Mouse (Mus musculus): ENCODE results near the gene Ccdc191. TPM values are rescaled to one million over a fixed set of nuclear protein-coding genes. Genes with fewer than 3 reads are reported as not detected.

Gene Ccdc191
- polyA plus RNA-seq, 1 experiment from 2014 or later = 12.3 TPM

GRCm38 (mm10) chr16:43900138-43900537 is 10.5 kb downstream of the Ccdc191 start:
- no peaks in the 10 kb centered on the region for H3K27me3 ChIP-seq (ENCODE audit: insufficient read depth, poor library complexity, severe bottlenecking)
- H3K36me3 ChIP-seq = no peaks in the 10 kb centered on the region
- H3K27ac ChIP-seq = no peak overlapping the region
- no peak for DNase-seq (ENCODE audit: low spot score)
- H3K4me3 ChIP-seq = no peak overlapping the region
- H3K9me3 ChIP-seq = no peaks in the 10 kb centered on the region
- H3K4me1 ChIP-seq = no peaks in the 10 kb centered on the region
- 50% methylated on average over 4 of the region's 4 CpGs for WGBS

DNA sequence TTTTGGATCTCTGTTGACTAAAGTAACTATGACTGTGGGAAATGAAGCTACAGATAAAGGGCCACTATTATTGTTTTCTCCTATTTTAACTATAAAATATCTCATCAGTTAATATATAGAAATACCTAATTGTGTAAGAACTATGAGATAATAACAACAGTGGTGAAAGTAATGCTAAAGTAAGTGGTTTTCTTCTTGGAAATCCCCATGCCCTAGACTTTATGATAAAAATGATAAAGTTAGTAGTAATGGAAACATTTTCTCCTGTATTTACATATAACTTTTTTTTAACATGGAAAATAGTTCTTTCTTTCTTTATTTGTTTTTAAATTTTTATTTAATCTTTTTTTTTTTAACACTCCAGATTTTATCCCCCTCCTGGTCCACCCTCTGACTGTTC is 11.0 kb downstream of the Ccdc191 start:
- Histone ChIP-seq H3K27ac (no peak overlapping the region), H3K9me3 (no peaks in the 10 kb centered on the region), H3K4me1 (no peaks in the 10 kb centered on the region), H3K4me3 (no peak overlapping the region), H3K36me3 (no peaks in the 10 kb centered on the region), H3K27me3 (ENCODE audit: insufficient read depth, poor library complexity, severe bottlenecking) (no peaks in the 10 kb centered on the region)
- no peak for DNase-seq (ENCODE audit: low spot score)

DNA sequence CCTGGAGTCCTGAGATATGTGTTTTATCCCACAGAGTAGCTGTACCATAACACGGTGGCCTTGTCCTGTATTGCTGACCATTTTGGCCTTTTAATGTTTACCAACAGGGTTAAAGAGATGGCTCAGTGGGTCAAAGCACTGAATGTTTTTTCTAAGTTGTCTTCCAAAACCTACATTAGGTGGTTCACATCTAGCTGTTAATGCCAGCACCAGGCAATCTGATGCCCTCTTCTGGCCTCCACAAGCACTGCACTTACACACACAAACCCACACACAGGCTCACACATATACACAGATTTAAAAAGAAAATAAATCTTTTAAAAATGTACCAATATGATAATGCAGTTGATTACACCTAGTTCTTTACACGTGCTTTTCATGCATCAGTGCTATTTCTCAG is 19.3 kb downstream of the Ccdc191 start:
- H3K27me3 ChIP-seq (ENCODE audit: insufficient read depth, poor library complexity, severe bottlenecking) = no peaks in the 10 kb centered on the region
- no peak overlapping the region for H3K27ac ChIP-seq
- WGBS = 80% methylated on average over 2 of the region's 2 CpGs
- no peaks in the 10 kb centered on the region for H3K4me1 ChIP-seq
- no peak for DNase-seq (ENCODE audit: low spot score)
- no peaks in the 10 kb centered on the region for H3K9me3 ChIP-seq
- H3K4me3 ChIP-seq = no peak overlapping the region
- peaks cover 16% of the 10 kb centered on the region; the same call in 1 of the 2 replicates for H3K36me3 ChIP-seq

DNA sequence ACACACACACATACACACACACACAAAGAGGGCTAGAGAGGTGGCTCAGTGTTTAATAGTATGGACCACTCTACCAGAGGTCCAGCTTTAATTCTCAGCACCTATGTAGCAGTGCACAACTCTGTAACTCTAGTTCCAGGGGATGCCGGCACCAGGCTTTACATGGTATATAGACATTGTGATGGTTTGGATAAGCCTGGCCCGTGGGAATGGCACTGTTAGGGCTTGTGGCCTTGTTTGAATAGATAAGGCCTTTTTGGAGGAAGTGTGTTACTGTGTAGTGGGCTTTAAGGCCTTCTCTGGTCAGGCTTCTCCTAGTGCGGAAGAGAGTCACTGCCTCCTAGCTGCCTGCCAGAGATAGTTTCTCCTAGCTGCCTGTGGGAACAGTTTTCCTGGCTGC is 29.3 kb downstream of the Ccdc191 start:
- Histone ChIP-seq H3K4me3 (no peak overlapping the region), H3K9me3 (no peaks in the 10 kb centered on the region), H3K27ac (no peak overlapping the region), H3K4me1 (no peaks in the 10 kb centered on the region), H3K36me3 (no peaks in the 10 kb centered on the region), H3K27me3 (ENCODE audit: insufficient read depth, poor library complexity, severe bottlenecking) (no peaks in the 10 kb centered on the region)
- WGBS = 74% methylated on average over 3 of the region's 3 CpGs
- DNase-seq (ENCODE audit: low spot score) = no peak

DNA sequence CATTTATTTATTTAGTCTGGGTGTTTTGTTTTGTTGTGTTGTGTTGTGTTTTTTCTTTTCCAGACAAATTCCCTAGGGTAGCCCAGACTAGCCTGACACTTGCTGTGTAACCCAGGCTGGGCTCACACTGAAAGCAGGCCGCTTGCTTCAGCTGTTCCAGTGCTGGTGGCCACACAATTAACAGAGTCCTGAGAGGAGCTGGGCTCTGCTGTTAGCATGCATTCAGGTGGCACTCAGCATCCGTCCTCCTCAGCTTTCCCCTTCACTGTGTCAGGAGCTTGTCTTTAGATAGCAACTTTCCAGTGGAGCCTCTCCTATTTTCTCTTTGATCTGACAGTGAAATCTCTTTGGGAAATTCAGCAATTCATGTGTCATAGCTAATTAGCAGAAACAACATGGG is 32.4 kb downstream of the Ccdc191 start:
- H3K27me3 ChIP-seq (ENCODE audit: insufficient read depth, poor library complexity, severe bottlenecking) = no peaks in the 10 kb centered on the region
- no peak overlapping the region for H3K4me3 ChIP-seq
- no peak overlapping the region for H3K27ac ChIP-seq
- no peaks in the 10 kb centered on the region for H3K9me3 ChIP-seq
- DNase-seq (ENCODE audit: low spot score) = no peak
- peaks cover 4% of the 10 kb centered on the region; the same call in 1 of the 2 replicates for H3K4me1 ChIP-seq
- no peaks in the 10 kb centered on the region for H3K36me3 ChIP-seq
- WGBS = 44% methylated on average over 2 of the region's 2 CpGs

GRCm38 (mm10) chr16:43922630-43923029 is 33.0 kb downstream of the Ccdc191 start:
- 50% methylated on average over 3 of the region's 3 CpGs for WGBS
- Histone ChIP-seq H3K27ac (no peak overlapping the region), H3K27me3 (ENCODE audit: insufficient read depth, poor library complexity, severe bottlenecking) (no peaks in the 10 kb centered on the region), H3K9me3 (no peaks in the 10 kb centered on the region), H3K36me3 (no peaks in the 10 kb centered on the region), H3K4me3 (no peak overlapping the region), H3K4me1 (peaks cover 4% of the 10 kb centered on the region; the same call in 1 of the 2 replicates)
- no peak for DNase-seq (ENCODE audit: low spot score)

DNA sequence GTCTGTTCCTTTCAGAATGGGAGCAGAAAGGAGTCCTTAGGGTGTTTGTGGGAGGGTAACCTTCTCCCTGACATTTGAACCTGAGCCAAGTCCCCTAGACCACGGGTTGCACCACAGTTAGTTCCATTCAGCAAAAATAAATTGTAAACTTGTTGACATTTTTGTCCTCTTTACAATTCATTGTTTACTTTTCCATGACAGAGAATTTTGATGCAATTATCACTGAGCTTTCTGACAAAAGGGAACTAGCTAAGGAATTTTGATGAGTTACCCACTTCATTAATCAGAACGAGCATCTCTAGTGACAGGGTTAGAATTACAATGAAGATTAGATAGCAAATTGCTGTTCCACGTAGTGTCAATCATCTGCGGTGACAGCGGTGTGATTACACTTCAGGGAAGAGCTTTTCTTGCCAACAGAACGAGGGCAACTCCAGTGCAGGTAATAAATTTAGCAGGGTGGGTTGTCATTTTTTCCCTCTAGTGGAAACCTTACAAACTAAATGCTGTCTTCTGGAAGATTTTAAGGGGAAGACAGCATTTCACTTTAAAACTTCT is 35.5 kb downstream of the Ccdc191 start:
- Histone ChIP-seq H3K36me3 (no peaks in the 10 kb centered on the region), H3K4me3 (no peak overlapping the region), H3K27ac (no peak overlapping the region), H3K4me1 (peaks cover 4% of the 10 kb centered on the region; the same call in 1 of the 2 replicates), H3K9me3 (no peaks in the 10 kb centered on the region), H3K27me3 (ENCODE audit: insufficient read depth, poor library complexity, severe bottlenecking) (no peaks in the 10 kb centered on the region)
- DNase-seq (ENCODE audit: low spot score) = no peak
- 46% methylated on average over 6 of the region's 6 CpGs for WGBS

DNA sequence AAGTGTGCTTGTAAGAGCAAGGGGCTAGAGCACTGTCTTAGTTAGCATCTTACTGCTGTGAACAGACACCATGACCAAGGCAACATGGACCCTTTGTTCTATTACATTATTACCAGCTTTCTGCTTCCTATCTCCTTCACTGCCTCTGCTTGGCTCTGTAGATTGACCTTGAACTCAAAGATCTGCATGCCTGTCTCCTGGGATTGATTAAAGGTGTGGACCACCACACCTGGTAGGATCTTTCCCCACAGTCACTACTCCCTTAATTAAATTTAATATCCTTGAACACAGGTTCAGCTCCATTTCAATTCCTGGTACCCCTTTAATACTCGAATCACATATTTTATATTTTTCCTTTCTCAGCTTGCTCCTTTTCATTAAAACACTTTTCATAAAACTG is 36.2 kb downstream of the Ccdc191 start:
- Histone ChIP-seq H3K27ac (no peak overlapping the region), H3K9me3 (no peaks in the 10 kb centered on the region), H3K4me3 (no peak overlapping the region), H3K36me3 (no peaks in the 10 kb centered on the region), H3K27me3 (ENCODE audit: insufficient read depth, poor library complexity, severe bottlenecking) (no peaks in the 10 kb centered on the region), H3K4me1 (peaks cover 4% of the 10 kb centered on the region; the same call in 1 of the 2 replicates)
- whole genome bisulfite sequencing = 84% methylated on average over 1 of the region's 1 CpGs
- no peak for DNase-seq (ENCODE audit: low spot score)

- 72% methylated on average over 6 of the region's 6 CpGs for WGBS
- no peaks in the 10 kb centered on the region for H3K9me3 ChIP-seq
- H3K4me1 ChIP-seq = peaks cover 4% of the 10 kb centered on the region; the same call in 1 of the 2 replicates
- H3K4me3 ChIP-seq = no peak within 1 kb of the TSS
- no peaks in the 10 kb centered on the region for H3K27me3 ChIP-seq (ENCODE audit: insufficient read depth, poor library complexity, severe bottlenecking)
- H3K27ac ChIP-seq = no peak within 1 kb of the TSS
- no peaks in the 10 kb centered on the region for H3K36me3 ChIP-seq
- DNase-seq (ENCODE audit: low spot score) = no peak
Measured at GRCm38 (mm10) chr16:43926341-43926859, 36.8 kb downstream of the Ccdc191 start, which contains the start of gene Qtrt2. TSS of gene Qtrt2 (minus strand) at chr16:43926809.

- H3K27ac ChIP-seq = no peak overlapping the region
- H3K9me3 ChIP-seq = no peaks in the 10 kb centered on the region
- no peak for DNase-seq (ENCODE audit: low spot score)
- H3K4me1 ChIP-seq = no peaks in the 10 kb centered on the region
- H3K27me3 ChIP-seq (ENCODE audit: insufficient read depth, poor library complexity, severe bottlenecking) = no peaks in the 10 kb centered on the region
- H3K36me3 ChIP-seq = no peaks in the 10 kb centered on the region
- no peak overlapping the region for H3K4me3 ChIP-seq
Measured at GRCm38 (mm10) chr16:43930577-43930976, 41.0 kb downstream of the Ccdc191 start.

- Histone ChIP-seq H3K9me3 (no peaks in the 10 kb centered on the region), H3K36me3 (no peaks in the 10 kb centered on the region), H3K4me3 (no peak overlapping the region), H3K27me3 (ENCODE audit: insufficient read depth, poor library complexity, severe bottlenecking) (no peaks in the 10 kb centered on the region), H3K4me1 (no peaks in the 10 kb centered on the region), H3K27ac (no peak overlapping the region)
- no peak for DNase-seq (ENCODE audit: low spot score)
- WGBS = 85% methylated on average over 3 of the region's 3 CpGs
Measured at GRCm38 (mm10) chr16:43931502-43931901, 41.9 kb downstream of the Ccdc191 start.

DNA sequence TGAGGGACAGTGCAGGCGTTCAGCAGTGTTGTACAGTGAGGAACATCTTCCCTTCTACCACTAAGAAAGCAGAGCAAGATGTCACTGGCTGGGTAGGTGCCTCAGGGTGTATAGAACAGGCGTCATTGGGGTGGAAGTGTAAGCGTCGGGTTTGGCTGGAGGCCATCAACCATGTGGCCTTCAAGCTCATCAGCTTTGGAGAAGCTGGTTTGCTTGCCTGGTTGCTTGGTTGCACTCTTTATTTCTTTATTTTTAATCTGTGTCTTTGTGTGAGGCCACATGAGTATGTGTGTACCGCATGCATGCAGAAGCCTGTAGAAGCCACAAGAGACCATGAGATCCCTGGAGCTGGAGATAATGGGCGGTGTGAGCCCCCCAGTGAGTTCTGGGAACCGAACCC is 42.7 kb downstream of the Ccdc191 start:
- no peaks in the 10 kb centered on the region for H3K9me3 ChIP-seq
- DNase-seq (ENCODE audit: low spot score) = peak; percentile 64
- no peaks in the 10 kb centered on the region for H3K36me3 ChIP-seq
- WGBS = 88% methylated on average over 7 of the region's 7 CpGs
- no peak overlapping the region for H3K27ac ChIP-seq
- H3K4me3 ChIP-seq = no peak overlapping the region
- no peaks in the 10 kb centered on the region for H3K4me1 ChIP-seq
- no peaks in the 10 kb centered on the region for H3K27me3 ChIP-seq (ENCODE audit: insufficient read depth, poor library complexity, severe bottlenecking)

DNA sequence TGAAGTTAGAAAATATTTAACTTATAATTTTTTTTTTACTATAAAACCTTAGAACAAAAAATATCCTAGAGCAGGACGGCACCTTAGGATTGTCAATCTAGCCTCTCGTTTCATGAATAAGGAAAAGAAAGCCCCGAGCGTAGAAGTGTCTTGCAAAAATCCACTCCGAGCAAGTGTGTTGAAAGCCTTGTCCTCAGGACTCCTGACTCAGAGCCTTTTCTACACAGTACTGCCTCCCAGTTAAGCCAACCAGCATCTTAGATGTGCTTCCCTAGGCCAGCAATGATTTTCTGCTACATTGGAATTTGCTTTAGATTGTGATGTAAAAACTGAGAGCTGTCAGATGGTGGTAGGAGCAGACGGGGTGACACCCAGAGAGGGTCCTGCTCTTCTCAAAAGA is 43.4 kb downstream of the Ccdc191 start:
- Histone ChIP-seq H3K4me1 (no peaks in the 10 kb centered on the region), H3K9me3 (no peaks in the 10 kb centered on the region), H3K4me3 (no peak overlapping the region), H3K27ac (no peak overlapping the region), H3K36me3 (no peaks in the 10 kb centered on the region), H3K27me3 (ENCODE audit: insufficient read depth, poor library complexity, severe bottlenecking) (no peaks in the 10 kb centered on the region)
- 81% methylated on average over 6 of the region's 6 CpGs for WGBS
- DNase-seq (ENCODE audit: low spot score) = peak; percentile 62

GRCm38 (mm10) chr16:43934856-43935255 is 45.3 kb downstream of the Ccdc191 start:
- H3K4me3 ChIP-seq = no peak overlapping the region
- no peaks in the 10 kb centered on the region for H3K4me1 ChIP-seq
- no peaks in the 10 kb centered on the region for H3K9me3 ChIP-seq
- DNase-seq (ENCODE audit: low spot score) = peak; percentile 67
- H3K27ac ChIP-seq = no peak overlapping the region
- no peaks in the 10 kb centered on the region for H3K27me3 ChIP-seq (ENCODE audit: insufficient read depth, poor library complexity, severe bottlenecking)
- 89% methylated on average over 8 of the region's 8 CpGs for WGBS
- H3K36me3 ChIP-seq = 0 out of 2 replicates have a peak, but pooled peaks cover 3% of the 10 kb centered on the region
